Mouse (Mus musculus): ENCODE results near the gene Gli3. TPM values are rescaled to one million over a fixed set of nuclear protein-coding genes. Genes with fewer than 3 reads are reported as not detected.

Gene Gli3
- polyA plus RNA-seq, 1 experiment from 2014 or later, result 25.5 TPM

- no peak for DNase-seq (ENCODE audit: low spot score)
- 91% methylated on average over 5 of the region's 5 CpGs for WGBS
These were observed 50.1 kb downstream of the Gli3 start for GRCm38 (mm10) chr13:15513114-15513513.

GRCm38 (mm10) chr13:15514082-15514481 is 51.0 kb downstream of the Gli3 start:
- Histone ChIP-seq H3K4me2 (ENCODE audit: low read length) (no peak overlapping the region), H3K9me3 (ENCODE audit: control insufficient read depth, low read length) (no peaks in the 10 kb centered on the region), H3K36me3 (ENCODE audit: control insufficient read depth, insufficient read depth, low read length) (no peaks in the 10 kb centered on the region), H3K27me3 (replicated peaks; ENCODE audit: control insufficient read depth, insufficient read depth, low read length) (no peaks in the 10 kb centered on the region), H3K27ac (ENCODE audit: low read depth) (no peak overlapping the region), H3K9ac (ENCODE audit: low read length) (no peak overlapping the region), H3K4me3 (ENCODE audit: low read depth, low read length) (no peak overlapping the region), H3K4me1 (replicated peaks; ENCODE audit: control insufficient read depth, insufficient read depth, low read length) (no peaks in the 10 kb centered on the region; the same call in 1 of the 2 replicates)
- ATAC-seq (replicated peaks; ENCODE audit: low FRiP score, low TSS enrichment, low read depth) (no peak), DNase-seq (ENCODE audit: low spot score) (no peak)
- WGBS, result 68% methylated on average over 8 of the region's 8 CpGs

More at GRCm38 (mm10) chr13:15513114-15513513, 50.1 kb downstream of the Gli3 start:
- H3K9me3 ChIP-seq (ENCODE audit: control insufficient read depth, low read length), result no peaks in the 10 kb centered on the region
- H3K4me2 ChIP-seq (ENCODE audit: low read length), result no peak overlapping the region
- no peaks in the 10 kb centered on the region for H3K27me3 ChIP-seq (replicated peaks; ENCODE audit: control insufficient read depth, insufficient read depth, low read length)
- no peaks in the 10 kb centered on the region; the same call in 1 of the 2 replicates for H3K4me1 ChIP-seq (replicated peaks; ENCODE audit: control insufficient read depth, insufficient read depth, low read length)
- ATAC-seq (replicated peaks; ENCODE audit: low FRiP score, low TSS enrichment, low read depth), result no peak
- H3K9ac ChIP-seq (ENCODE audit: low read length), result no peak overlapping the region
- no peaks in the 10 kb centered on the region for H3K36me3 ChIP-seq (ENCODE audit: control insufficient read depth, insufficient read depth, low read length)
- H3K27ac ChIP-seq (ENCODE audit: low read depth), result no peak overlapping the region
- H3K4me3 ChIP-seq (ENCODE audit: low read depth, low read length), result no peak overlapping the region

GRCm38 (mm10) chr13:15517048-15517760 is 54.2 kb downstream of the Gli3 start:
- Histone ChIP-seq H3K9ac (ENCODE audit: low read length) (no peak overlapping the region), H3K36me3 (ENCODE audit: control insufficient read depth, insufficient read depth, low read length) (no peaks in the 10 kb centered on the region), H3K27me3 (replicated peaks; ENCODE audit: control insufficient read depth, insufficient read depth, low read length) (no peaks in the 10 kb centered on the region), H3K27ac (ENCODE audit: low read depth) (no peak overlapping the region), H3K4me2 (ENCODE audit: low read length) (no peak overlapping the region), H3K9me3 (ENCODE audit: control insufficient read depth, low read length) (no peaks in the 10 kb centered on the region), H3K4me1 (replicated peaks; ENCODE audit: control insufficient read depth, insufficient read depth, low read length) (no peaks in the 10 kb centered on the region; the same call in 1 of the 2 replicates), H3K4me3 (ENCODE audit: low read depth, low read length) (no peak overlapping the region)
- WGBS, result 83% methylated on average over 9 of the region's 9 CpGs
- ATAC-seq (replicated peaks; ENCODE audit: low FRiP score, low TSS enrichment, low read depth) (no peak), DNase-seq (ENCODE audit: low spot score) (no peak)

- no peaks in the 10 kb centered on the region for H3K27me3 ChIP-seq (replicated peaks; ENCODE audit: control insufficient read depth, insufficient read depth, low read length)
- ATAC-seq (replicated peaks; ENCODE audit: low FRiP score, low TSS enrichment, low read depth), result no peak
- no peak overlapping the region for H3K4me2 ChIP-seq (ENCODE audit: low read length)
- H3K4me1 ChIP-seq (replicated peaks; ENCODE audit: control insufficient read depth, insufficient read depth, low read length), result no peaks in the 10 kb centered on the region; the same call in 1 of the 2 replicates
- no peaks in the 10 kb centered on the region for H3K9me3 ChIP-seq (ENCODE audit: control insufficient read depth, low read length)
- WGBS, result 38% methylated on average over 2 of the region's 2 CpGs
- no peak overlapping the region for H3K4me3 ChIP-seq (ENCODE audit: low read depth, low read length)
- no peak overlapping the region for H3K9ac ChIP-seq (ENCODE audit: low read length)
- DNase-seq (ENCODE audit: low spot score), result no peak
- H3K36me3 ChIP-seq (ENCODE audit: control insufficient read depth, insufficient read depth, low read length), result no peaks in the 10 kb centered on the region
- H3K27ac ChIP-seq (ENCODE audit: low read depth), result no peak overlapping the region
These were observed 57.3 kb downstream of the Gli3 start for GRCm38 (mm10) chr13:15520353-15520752.

GRCm38 (mm10) chr13:15522153-15522552 is 59.1 kb downstream of the Gli3 start:
- H3K27ac ChIP-seq (ENCODE audit: low read depth), result no peak overlapping the region
- H3K27me3 ChIP-seq (replicated peaks; ENCODE audit: control insufficient read depth, insufficient read depth, low read length), result no peaks in the 10 kb centered on the region
- no peak for ATAC-seq (replicated peaks; ENCODE audit: low FRiP score, low TSS enrichment, low read depth)
- H3K9ac ChIP-seq (ENCODE audit: low read length), result no peak overlapping the region
- H3K4me3 ChIP-seq (ENCODE audit: low read depth, low read length), result no peak overlapping the region
- H3K4me1 ChIP-seq (replicated peaks; ENCODE audit: control insufficient read depth, insufficient read depth, low read length), result no peaks in the 10 kb centered on the region
- WGBS, result 82% methylated on average over 3 of the region's 3 CpGs
- H3K9me3 ChIP-seq (ENCODE audit: control insufficient read depth, low read length), result no peaks in the 10 kb centered on the region
- no peak overlapping the region for H3K4me2 ChIP-seq (ENCODE audit: low read length)
- no peak for DNase-seq (ENCODE audit: low spot score)
- H3K36me3 ChIP-seq (ENCODE audit: control insufficient read depth, insufficient read depth, low read length), result no peaks in the 10 kb centered on the region

- ATAC-seq (replicated peaks; ENCODE audit: low FRiP score, low TSS enrichment, low read depth) (no peak), DNase-seq (ENCODE audit: low spot score) (no peak)
- Histone ChIP-seq H3K36me3 (ENCODE audit: control insufficient read depth, insufficient read depth, low read length) (no peaks in the 10 kb centered on the region), H3K4me3 (ENCODE audit: low read depth, low read length) (no peak overlapping the region), H3K27ac (ENCODE audit: low read depth) (no peak overlapping the region), H3K9ac (ENCODE audit: low read length) (no peak overlapping the region), H3K27me3 (replicated peaks; ENCODE audit: control insufficient read depth, insufficient read depth, low read length) (no peaks in the 10 kb centered on the region), H3K4me2 (ENCODE audit: low read length) (no peak overlapping the region), H3K9me3 (ENCODE audit: control insufficient read depth, low read length) (no peaks in the 10 kb centered on the region), H3K4me1 (replicated peaks; ENCODE audit: control insufficient read depth, insufficient read depth, low read length) (no peaks in the 10 kb centered on the region)
- 76% methylated on average over 8 of the region's 8 CpGs for whole genome bisulfite sequencing
These were observed 61.2 kb downstream of the Gli3 start for GRCm38 (mm10) chr13:15524208-15524607.

- no peak for DNase-seq (ENCODE audit: low spot score)
- no peak for ATAC-seq (replicated peaks; ENCODE audit: low FRiP score, low TSS enrichment, low read depth)
These were observed 63.7 kb downstream of the Gli3 start for GRCm38 (mm10) chr13:15526691-15527090.

GRCm38 (mm10) chr13:15531568-15531967 is 68.5 kb downstream of the Gli3 start:
- H3K4me2 ChIP-seq (ENCODE audit: low read length), result no peak overlapping the region
- WGBS, result 84% methylated on average over 3 of the region's 3 CpGs
- DNase-seq (ENCODE audit: low spot score) (no peak), ATAC-seq (replicated peaks; ENCODE audit: low FRiP score, low TSS enrichment, low read depth) (no peak)
- H3K36me3 ChIP-seq (ENCODE audit: control insufficient read depth, insufficient read depth, low read length), result no peaks in the 10 kb centered on the region
- H3K9ac ChIP-seq (ENCODE audit: low read length), result no peak overlapping the region
- no peak overlapping the region for H3K27ac ChIP-seq (ENCODE audit: low read depth)
- H3K4me3 ChIP-seq (ENCODE audit: low read depth, low read length), result no peak overlapping the region
- no peaks in the 10 kb centered on the region for H3K27me3 ChIP-seq (replicated peaks; ENCODE audit: control insufficient read depth, insufficient read depth, low read length)
- no peaks in the 10 kb centered on the region for H3K9me3 ChIP-seq (ENCODE audit: control insufficient read depth, low read length)
- H3K4me1 ChIP-seq (replicated peaks; ENCODE audit: control insufficient read depth, insufficient read depth, low read length), result no peaks in the 10 kb centered on the region

More at GRCm38 (mm10) chr13:15526691-15527090, 63.7 kb downstream of the Gli3 start:
- Histone ChIP-seq H3K9me3 (ENCODE audit: control insufficient read depth, low read length) (no peaks in the 10 kb centered on the region), H3K9ac (ENCODE audit: low read length) (no peak overlapping the region), H3K27me3 (replicated peaks; ENCODE audit: control insufficient read depth, insufficient read depth, low read length) (no peaks in the 10 kb centered on the region), H3K27ac (ENCODE audit: low read depth) (no peak overlapping the region), H3K4me2 (ENCODE audit: low read length) (no peak overlapping the region), H3K36me3 (ENCODE audit: control insufficient read depth, insufficient read depth, low read length) (no peaks in the 10 kb centered on the region), H3K4me1 (replicated peaks; ENCODE audit: control insufficient read depth, insufficient read depth, low read length) (no peaks in the 10 kb centered on the region), H3K4me3 (ENCODE audit: low read depth, low read length) (no peak overlapping the region)
- whole genome bisulfite sequencing, result 91% methylated on average over 4 of the region's 4 CpGs

- Histone ChIP-seq H3K4me1 (replicated peaks; ENCODE audit: control insufficient read depth, insufficient read depth, low read length) (peaks cover 22% of the 10 kb centered on the region), H3K27me3 (replicated peaks; ENCODE audit: control insufficient read depth, insufficient read depth, low read length) (no peaks in the 10 kb centered on the region), H3K36me3 (ENCODE audit: control insufficient read depth, insufficient read depth, low read length) (no peaks in the 10 kb centered on the region), H3K27ac (ENCODE audit: low read depth) (no peak overlapping the region), H3K4me3 (ENCODE audit: low read depth, low read length) (no peak overlapping the region), H3K4me2 (ENCODE audit: low read length) (no peak overlapping the region), H3K9me3 (ENCODE audit: control insufficient read depth, low read length) (no peaks in the 10 kb centered on the region), H3K9ac (ENCODE audit: low read length) (no peak overlapping the region)
- WGBS, result 45% methylated on average over 5 of the region's 5 CpGs
- ATAC-seq (replicated peaks; ENCODE audit: low FRiP score, low TSS enrichment, low read depth), result no peak
- no peak for DNase-seq (ENCODE audit: low spot score)
These were observed 74.2 kb downstream of the Gli3 start for GRCm38 (mm10) chr13:15537206-15537605.

Measured in intestine, embryonic 14.5 days (tissue).